Mouse (Mus musculus) spleen, postnatal 14 days (tissue): ENCODE data around the gene Pkdcc.

ENCODE experiments used
- DNase-seq, 2 experiments: peaks; one replicate each; pipeline ENCODE4 v3.0.0; 2021 to 2022; ENCODE audit warnings: low spot score in 2 of 2

Gene Pkdcc

DNA sequence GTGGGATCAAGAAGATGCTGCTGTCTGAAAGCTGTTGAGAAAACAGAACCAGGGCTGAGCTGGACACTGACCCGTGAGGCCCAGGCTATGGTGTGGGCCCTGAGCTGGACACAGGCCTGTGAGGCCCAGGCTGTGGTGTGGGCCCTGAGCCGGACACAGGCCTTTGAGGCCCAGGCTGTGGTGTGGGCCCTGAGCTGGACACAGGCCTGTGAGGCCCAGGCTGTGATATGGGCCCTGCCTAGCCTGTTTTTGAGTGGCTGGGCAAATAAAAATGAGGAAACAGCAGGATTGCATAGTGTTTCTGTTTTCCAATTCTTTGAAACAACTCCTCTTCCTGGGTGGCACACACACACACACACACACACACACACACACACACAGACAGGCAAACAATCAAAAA lies 2.7 kb upstream of the Pkdcc start:
- DNase-seq, result no peak

DNA sequence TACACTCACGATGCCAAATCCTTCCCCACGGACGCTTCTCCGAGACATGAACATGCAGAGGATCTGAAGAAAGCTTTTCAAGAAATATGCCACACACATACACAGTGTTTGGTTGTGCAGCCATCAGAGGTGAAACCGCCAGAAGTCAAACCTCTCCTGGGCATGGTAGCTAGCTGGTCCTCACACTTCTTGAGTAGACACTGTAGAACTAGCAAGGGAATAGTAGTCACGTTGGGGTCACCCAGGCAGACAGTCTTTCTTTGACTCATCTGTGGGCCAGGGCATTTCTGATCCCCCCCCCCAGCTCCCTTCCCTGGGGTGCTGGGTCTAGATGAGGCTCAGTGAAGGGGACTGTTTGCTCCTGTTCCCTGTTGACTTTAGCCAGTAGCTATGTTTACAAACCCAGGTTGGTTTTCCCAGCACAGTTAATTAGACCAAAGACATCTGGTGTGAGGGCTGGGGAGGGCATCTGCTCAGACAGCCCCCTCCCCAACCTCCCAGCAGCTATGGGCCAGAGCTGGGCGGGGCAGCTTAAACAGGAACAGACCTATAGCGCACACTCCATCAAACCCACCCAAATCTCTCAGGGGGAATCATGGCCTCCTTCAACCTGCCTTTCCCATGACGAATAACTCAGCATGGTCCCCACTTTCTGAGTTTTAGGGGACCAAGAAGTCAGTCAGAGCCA lies 1.7 kb upstream of the Pkdcc start:
- DNase-seq, result no peak

DNA sequence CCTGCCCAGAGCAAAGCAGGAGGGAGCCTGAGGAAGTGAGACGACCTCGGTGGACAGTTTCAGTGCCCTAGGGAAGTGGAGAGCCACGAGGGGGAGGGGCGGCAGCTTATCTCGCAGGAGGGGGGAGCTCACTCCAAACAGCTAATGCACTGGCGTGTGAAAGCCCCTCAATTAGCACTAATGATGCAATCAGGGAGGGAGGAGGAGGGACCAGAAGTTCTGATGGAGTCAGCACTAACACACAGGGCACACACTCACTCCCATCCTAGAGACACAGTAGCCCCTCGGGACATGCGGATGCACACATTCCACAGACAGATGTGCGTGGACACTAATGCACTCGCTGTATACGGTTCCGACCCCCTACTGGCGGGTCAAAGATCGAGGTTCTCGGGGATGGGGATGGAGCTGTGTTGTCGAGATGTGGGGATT lies 915 bp upstream of the Pkdcc start:
- no peak for DNase-seq

DNA sequence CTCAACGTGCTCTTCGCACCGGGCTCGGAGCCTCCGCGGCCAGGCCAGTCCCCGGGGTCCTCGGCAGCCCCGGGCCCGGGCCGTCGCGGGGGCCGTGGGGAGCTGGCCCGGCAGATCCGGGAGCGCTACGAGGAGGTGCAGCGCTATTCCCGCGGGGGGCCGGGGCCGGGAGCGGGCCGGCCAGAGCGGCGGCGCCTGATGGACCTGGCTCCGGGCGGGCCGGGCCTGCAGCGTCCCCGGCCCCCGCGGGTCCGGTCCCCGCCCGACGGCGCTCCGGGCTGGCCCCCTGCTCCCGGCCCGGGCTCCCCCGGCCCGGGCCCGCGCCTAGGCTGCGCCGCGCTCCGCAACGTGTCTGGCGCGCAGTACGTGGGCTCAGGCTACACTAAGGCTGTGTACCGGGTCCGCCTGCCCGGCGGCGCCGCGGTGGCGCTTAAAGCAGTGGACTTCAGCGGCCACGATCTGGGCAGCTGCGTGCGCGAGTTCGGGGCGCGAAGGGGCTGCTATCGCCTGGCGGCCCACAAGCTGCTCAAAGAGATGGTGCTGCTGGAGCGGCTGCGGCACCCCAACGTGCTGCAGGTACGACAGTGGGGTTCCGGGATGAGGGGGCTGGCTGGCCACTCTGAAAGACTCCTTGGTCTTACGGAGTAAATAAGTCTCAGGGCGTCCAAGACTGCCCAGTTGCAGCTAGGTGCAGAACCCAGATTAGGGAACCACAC lies 595 bp downstream of the Pkdcc start:
- DNase-seq, result no peak

DNA sequence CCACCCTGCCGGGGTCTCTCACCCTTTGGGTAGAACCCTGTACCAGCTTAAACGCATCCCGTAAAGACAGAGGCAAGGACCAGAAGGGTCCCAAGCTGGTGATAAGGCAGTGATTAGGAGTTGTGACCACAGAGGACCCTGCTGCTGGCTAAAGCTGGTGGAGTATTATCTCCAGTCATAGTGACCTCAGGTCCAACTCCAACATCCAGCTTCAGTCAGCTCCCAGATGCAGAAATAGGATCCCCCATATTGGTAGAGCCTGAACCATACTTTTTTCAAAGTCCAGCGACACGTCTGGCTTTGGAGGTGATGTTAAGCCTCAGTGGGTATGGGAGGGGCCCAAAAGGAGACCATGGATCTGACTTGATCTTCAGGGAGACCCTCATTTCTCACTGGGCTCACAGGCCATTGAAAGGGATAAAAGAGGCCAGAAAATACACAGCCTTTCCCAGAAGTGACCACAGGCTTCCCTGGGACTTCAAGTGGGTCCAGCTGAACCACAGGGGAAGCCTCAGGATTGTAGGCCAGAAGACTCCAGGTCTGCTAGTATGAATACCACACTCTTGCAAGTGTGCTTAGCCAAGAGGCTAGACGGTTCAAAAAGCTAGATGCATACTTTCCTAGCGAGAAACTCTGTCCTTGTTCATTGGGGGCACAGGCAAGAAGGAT lies 1.3 kb downstream of the Pkdcc start:
- DNase-seq, result no peak

DNA sequence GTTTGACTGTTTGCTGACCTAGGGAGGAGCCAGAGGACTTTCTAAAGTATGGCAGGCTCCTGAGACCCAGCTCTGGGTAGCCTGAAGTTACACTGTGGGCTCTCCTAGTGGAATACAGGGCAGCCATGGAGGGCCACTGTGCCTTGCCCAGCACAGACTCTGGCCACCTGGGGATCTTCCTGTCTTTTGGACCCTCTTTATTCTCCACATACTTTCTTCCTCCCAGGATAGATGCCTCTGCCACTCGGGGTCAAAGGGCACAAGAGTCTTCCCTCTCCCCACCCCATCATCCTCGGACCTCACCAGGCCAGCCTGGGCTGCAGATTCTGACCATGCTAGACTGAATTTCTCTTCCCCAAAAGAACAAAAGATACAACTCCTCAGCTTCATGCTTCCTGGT lies 3.1 kb downstream of the Pkdcc start:
- no peak for DNase-seq

DNA sequence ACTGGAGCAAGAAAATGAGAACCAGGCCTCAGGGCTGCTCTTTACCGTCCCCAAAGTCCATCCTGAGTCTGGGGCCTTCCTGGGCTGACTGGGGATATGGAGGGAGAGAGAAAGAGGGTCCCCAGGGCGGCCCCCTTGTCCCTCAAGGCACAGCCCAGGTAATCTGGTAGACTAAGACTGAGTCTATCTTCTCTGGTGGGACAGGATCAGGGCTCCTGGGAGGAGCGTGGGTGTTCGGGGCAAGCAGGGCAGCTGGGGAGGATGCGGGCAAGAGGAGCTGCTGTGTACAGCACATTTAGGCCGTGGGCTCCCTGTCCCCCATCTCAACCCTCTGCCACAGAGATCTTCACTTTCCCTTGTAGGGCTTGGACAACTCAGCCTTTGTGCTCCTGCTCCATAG lies 3.6 kb downstream of the Pkdcc start:
- DNase-seq, result no peak

DNA sequence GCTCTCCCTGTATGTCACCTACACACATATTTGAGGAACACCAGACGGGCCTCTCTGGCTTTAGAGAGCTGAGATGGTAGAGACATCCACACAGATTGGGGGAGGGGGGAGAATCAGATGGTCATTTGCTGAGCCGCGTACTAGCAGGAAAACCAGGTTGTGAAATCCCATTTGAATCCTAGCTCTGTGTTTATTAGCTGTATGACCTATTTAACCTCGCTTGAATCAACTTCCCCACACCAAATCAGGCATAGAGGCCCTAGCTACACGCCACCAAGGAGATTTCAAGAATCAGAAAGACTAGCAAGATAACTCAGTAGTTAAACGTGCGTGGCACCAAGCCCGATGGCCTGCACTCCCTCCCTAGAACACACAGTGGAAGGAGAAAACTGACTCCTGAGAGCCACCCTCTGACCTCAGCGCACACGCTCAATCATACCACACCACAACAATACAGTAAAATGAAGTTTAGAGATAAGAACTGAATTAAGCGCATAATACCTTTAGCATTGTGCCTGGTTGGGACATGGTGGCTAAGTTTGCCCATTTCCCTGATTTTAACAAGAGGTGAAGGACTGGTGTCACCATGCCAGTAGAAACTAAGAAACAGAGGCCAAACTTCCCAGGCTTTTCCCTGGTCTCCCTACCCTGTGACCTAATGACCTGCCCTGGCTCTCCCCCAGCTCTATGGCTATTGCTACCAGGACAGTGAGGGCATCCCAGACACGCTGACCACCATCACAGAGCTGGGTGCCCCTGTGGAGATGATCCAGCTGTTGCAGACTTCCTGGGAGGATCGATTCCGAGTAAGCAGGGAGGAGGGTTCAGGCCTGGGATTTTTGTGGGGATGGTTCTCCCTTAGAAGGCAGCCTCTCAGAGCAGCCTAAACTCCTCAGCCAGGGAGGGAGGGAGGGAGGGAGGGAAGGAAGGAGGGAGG lies 4.5 kb downstream of the Pkdcc start:
- DNase-seq, result no peak

DNA sequence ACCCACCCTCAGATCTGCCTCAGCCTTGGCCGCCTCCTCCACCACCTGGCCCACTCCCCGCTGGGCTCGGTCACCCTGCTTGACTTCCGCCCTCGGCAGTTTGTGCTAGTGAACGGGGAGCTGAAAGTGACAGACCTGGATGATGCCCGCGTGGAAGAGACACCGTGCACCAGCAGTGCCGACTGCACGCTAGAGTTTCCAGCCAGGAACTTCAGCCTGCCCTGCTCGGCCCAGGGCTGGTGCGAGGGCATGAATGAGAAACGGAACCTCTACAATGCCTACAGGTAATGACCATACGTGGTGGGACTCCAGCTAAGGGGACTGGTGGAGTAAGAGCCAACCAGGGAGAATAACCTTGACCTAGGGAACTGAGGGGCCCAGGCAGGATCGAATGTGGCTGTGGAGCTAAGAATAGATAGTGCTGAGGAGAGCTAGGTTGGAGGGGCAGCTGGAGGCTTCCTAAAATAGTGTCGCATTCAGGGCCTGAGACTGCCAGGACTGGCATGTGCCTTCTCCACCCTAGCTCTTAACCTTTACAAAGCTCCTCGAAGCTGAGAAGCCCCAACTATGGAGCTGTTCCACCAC lies 6.0 kb downstream of the Pkdcc start:
- no peak for DNase-seq

DNA sequence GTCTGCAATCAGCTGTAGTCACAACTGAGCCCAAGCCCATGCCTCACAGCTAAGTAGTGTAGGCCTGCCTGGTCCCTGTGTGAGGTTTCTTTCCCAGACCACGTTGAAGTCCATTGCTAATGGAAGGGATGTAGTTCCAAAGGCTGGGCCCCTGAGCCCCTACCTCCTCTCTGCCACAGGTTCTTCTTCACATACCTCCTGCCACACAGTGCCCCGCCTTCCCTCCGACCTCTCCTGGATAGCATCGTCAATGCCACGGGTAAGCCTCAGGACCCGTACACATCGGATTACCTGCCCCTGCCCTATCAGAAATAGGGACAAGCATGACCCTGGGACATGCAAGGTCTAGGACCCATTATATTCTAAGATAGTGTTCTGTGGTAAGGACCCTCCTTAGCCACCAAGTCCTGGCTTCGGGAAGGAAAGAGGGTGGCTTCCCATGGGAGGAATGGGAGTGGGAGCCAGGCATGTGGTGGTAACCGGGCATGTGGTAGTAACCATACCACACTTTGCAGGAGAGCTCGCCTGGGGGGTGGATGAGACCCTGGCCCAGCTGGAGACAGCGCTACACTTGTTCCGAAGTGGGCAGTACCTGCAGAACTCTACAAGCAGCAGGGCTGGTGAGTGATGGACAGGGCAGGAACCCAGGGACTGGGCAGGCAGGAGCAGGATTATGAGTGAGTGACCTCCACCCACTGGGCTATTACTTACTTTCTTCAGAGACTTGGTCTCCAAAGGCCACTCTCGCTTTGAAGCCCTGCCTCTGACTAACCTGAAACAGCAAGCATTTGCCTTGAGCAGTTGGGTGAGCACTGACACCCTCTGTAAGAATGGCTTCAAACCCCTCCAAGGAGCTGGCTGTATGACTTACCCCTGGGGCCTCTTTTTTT lies 6.8 kb downstream of the Pkdcc start:
- no peak for DNase-seq

DNA sequence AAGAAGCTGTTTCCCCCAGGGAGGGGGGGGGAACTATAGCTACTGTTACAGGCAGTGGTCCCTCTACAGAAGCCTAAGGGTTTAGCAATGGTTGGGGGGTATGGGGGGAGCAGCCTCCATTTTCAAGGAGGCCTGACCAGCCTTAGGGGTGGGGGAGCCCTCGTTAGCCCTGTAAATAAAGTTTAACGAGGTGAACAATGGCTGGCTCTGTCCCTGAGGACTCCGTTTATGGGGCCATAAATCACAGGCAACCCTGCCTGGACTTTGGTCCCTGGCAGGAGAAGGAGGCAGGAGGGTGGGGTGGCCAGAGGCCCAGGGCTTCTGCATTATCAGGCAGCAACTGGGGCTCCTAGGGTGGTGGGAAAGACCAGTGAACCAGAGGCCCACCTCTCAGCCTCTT lies 7.6 kb downstream of the Pkdcc start:
- DNase-seq, result no peak

DNA sequence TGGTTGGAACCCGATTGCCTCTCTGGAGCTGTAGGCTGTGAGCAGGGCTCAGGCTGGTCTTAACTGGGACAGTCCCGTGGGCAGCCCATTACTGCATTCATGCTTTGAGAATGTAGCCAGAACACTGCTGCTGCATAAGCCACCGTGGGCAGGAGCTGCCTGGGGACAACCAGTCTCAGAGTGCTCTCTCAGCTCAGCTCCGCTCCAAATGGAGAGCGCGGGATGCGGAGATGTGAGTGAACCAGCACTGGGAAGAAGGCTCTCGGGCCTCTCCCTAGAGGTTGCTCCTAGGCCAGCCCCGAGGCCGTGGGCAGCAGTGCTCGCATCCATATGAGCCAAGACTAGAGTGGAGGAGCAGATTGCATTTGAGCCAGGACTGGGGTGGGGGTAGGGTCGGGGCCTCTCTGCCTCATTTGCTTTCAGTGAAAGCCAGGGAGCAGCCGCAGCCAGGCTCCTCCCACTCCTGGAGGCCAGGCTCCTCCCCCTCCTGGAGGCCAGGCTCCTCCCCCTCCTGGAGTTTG lies 9.4 kb downstream of the Pkdcc start:
- DNase-seq, result no peak

DNA sequence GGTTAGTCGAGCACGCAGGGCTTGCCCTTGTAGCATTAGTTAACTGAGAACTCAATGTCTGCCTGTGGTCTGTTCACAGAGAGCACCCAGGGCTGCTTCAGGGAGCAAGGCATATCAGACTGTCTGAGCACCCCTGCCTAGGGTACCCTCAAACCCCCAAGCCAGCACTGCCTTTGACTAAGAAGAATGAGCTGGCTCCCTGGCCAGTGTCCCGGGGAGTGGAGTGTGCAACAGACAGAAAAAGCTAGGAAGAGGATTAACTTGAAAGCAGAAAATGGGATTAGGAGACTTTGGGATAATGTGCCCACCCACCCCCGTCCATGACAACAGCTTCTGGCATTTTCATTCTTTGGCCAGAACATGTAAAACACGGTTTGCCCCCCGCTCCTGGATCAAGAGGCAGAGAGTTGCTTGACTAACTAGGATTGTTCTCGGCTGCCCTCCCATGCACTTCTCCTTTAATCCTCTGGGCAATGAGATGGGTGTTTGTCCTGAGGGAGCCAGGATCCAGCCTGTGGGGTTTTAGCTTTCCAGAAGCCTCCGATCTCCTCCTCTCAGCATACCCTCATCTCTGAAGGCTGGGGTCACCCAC lies 11.4 kb downstream of the Pkdcc start:
- no peak for DNase-seq

DNA sequence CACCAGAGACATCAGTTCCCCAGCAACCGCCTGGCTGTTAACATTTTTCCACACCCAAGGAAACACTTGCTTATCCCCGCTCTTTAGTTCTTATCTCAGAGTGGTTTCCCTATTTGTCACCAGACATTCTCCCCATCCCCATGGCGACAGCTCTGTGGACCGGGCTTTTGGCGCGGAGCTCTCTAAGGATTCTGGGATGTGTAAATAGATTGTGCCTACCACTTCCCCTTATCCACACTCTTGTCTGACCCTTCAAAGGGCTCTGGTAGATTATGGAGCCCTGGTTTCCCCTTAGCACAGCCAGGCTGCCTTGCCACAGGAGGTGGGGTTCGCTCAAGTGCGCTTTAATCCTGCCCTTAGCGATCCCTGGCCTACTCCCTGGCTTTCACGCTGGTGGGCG lies 16.3 kb downstream of the Pkdcc start:
- DNase-seq, result no peak

DNA sequence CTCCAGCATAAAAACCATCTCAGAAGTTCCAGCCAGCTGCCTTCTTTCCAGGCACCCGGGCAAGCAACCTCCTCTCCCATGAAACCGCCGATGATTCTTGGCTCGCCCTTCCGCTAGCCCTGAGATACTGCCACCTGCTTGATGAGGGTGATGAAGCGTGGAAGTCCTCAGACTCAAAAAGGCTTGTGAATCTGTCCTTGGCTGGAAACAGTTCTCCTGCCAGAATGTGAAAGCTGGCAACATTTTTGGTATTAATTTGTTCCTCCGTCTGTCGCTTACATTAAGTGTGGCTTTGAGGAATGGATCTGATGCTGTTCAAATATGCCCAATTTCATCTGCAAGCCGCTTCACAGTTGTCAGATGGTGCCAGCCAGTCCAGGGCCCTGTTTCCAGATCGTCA lies 20.1 kb downstream of the Pkdcc start:
- DNase-seq, result no peak

DNA sequence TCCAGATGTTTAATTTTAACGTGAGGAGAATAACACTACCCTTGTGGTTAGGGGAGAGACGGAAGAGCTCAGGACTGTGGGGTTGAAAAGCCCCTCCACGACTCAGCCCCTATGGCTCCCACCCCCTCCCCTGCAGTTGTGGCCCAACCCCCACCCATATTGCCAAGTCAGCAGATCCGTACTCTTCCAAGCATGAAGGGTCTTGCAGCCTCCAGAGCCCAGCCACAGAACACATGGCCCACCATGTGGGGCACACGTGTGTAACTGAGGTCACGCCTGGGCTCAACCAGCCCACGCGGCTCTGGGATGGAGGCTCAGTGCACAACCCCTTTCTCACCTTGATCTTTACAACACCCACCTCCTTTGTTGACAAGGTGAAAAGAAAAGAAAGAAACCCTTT lies 21.1 kb downstream of the Pkdcc start:
- no peak for DNase-seq

DNA sequence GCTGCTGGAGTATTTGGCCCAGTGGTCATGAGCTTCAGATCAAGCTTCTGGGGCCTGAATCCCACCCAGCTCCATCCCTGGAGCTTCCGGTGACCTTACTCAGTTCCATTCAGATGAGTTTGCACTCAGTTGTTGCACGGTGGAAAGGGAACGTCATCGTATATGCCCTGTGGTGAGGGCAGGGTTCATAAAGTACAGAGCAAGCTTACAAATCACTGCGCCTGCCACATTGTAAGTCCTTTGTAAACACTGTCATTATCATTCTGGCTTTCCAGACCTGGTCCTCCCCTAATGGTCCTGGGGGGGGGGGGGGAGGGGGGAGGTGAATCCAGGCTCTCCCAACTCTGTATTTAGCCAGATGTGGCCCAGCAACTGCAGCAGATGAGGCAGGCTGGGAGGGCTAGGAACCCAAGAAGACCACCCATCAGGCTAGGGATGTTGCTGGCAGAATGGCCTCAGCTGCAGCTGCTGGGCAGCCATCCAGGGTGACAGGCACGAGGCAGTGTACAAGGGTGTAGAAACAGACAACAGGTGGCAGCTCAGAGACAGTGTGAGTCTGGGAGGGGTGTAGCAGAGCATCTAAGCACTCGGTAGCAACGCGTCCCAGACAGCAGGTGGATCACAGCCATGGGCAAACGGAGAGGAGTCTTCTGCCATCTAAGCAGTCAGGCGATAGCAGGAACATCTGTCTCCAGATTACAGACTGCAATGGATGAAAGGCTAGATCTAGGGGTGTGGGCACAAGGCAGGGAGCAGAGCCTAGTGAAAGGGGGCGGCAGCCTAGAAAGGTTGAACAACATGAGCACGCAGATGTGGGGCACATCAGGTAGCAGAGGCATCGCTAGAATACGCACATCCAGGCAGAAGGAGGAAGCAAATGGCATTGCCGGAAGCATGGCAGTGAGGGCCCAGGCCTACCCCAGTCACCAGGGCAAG lies 23.3 kb downstream of the Pkdcc start:
- DNase-seq, result no peak

DNA sequence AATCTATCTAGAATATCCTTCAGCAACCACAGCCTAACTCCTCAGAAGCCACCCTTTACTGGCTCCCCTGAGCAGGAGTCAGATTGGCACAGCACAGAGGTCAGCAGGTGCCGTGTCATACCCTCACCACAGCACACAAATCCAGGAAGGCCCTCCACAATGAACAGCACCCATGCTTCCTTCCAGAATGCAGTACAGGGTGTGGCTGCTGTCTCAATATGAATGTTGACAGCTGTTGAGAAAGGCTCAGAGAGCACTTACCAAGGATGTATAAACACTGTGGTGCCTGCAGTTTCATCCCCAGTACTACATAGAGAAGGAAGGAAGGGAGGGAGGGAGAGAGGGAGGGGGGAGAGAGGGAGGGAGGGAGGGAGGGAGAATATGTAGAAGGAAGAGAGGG lies 29.4 kb downstream of the Pkdcc start:
- no peak for DNase-seq

DNA sequence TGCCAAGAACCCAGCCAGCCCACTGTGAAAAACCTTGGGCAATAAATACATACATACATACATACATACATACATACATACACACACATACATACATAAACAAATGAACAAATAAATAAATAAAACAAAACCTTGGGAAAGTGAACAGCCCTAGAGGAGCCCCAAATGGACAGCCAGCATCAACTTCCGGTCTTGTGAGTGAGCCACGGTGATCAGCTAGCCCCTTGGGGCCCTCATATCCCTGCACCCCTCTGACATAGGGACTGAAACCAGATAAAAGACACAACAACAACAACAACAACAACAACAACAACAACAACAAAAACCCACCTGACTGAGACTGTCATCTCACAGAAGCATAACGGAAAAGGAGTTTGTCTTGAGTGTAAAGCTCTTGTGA lies 30.4 kb downstream of the Pkdcc start:
- no peak for DNase-seq
